Mouse (Mus musculus) liver, embryonic 11.5 days (tissue): Measurements from ENCODE around the gene Srsf5. TPM values are rescaled to one million over a fixed set of nuclear protein-coding genes. Genes with fewer than 3 reads are reported as not detected.

Source experiments
- ATAC-seq: fragments of 200-750 bp; cut with Nextera tagmentation; replicated peaks from 2 replicates; pipeline ENCODE4 v1.8.0; 2017; ENCODE audit warnings: moderate number of reproducible peaks, mild to moderate bottlenecking, moderate TSS enrichment, moderate library complexity; ENCODE audit not compliant: low FRiP score
- DNase-seq: peaks from one replicate; pipeline ENCODE4 v3.0.0-alpha.2; 2017; ENCODE audit warnings: low spot score
- H3K27ac ChIP-seq: fragments of 300-500 bp; sonication (generic); 2 replicates; pipeline ENCODE4 v1.5.1; 2014; ENCODE audit warnings: mild to moderate bottlenecking, low read depth, low read length, control low read depth
- H3K27me3 ChIP-seq: fragments of 300-500 bp; sonication (generic); replicated peaks from 2 replicates; pipeline ENCODE4 v1.6.1; 2014; ENCODE audit warnings: low read length, mixed read lengths; ENCODE audit not compliant: control insufficient read depth, insufficient read depth
- H3K36me3 ChIP-seq: fragments of 300-500 bp; sonication (generic); 2 replicates; pipeline ENCODE4 v1.6.1; 2014; ENCODE audit warnings: mild to moderate bottlenecking, low read length, moderate library complexity, mixed read lengths; ENCODE audit not compliant: control insufficient read depth, insufficient read depth
- H3K4me1 ChIP-seq: fragments of 300-500 bp; sonication (generic); replicated peaks from 2 replicates; pipeline ENCODE4 v1.6.1; 2014; ENCODE audit warnings: low read length, mixed read lengths; ENCODE audit not compliant: control insufficient read depth, insufficient read depth
- H3K4me2 ChIP-seq: fragments of 300-500 bp; sonication (generic); 2 replicates; pipeline ENCODE4 v1.6.1; 2014; ENCODE audit warnings: mild to moderate bottlenecking, control low read depth, moderate library complexity
- H3K4me3 ChIP-seq: fragments of 300-500 bp; sonication (generic); 2 replicates; pipeline ENCODE4 v1.5.1; 2014; ENCODE audit warnings: low read depth, low read length, control low read depth
- H3K9ac ChIP-seq: fragments of 300-500 bp; sonication (generic); 2 replicates; pipeline ENCODE4 v1.6.1; 2014; ENCODE audit warnings: low read depth, low read length, control low read depth
- H3K9me3 ChIP-seq: fragments of 300-500 bp; sonication (generic); 2 replicates; pipeline ENCODE4 v1.6.1; 2016; ENCODE audit warnings: low read length, inconsistent platforms, mixed read lengths; ENCODE audit not compliant: control insufficient read depth
- WGBS: fragments of 180-500 bp; shearing (Covaris S2); extraction: QIAGEN DNeasy Blood & Tissue Kit; methylation state at CpG from one replicate; pipeline ENCODE4 v1.1.7; 2014; 5-methylcytosine and 5-hydroxymethylcytosine counted together
- polyA plus RNA-seq: library from polyadenylated mRNA; unstranded; fragments of >200 nt; fragmentation: Nextera tagmentation; extraction: Ambion mirVana; gene quantifications from 2 replicates; pipeline ENCODE4 v1.2.1, GENCODE M21; 2014

Srsf5 gene
- polyA plus RNA-seq, 1 experiment from 2014 or later, result 423 TPM

GRCm38 (mm10) chr12:80993773-80994172 lies 48.5 kb downstream of the Srsf5 start:
- no peak for ATAC-seq
- 0 out of 2 replicates have a peak, but pooled peaks cover 2% of the 10 kb centered on the region for H3K9me3 ChIP-seq
- DNase-seq, result no peak
- peaks cover 11% of the 10 kb centered on the region for H3K27me3 ChIP-seq
- no peak overlapping the region for H3K9ac ChIP-seq
- no peak overlapping the region for H3K27ac ChIP-seq
- no peaks in the 10 kb centered on the region for H3K4me1 ChIP-seq
- WGBS, result 78% methylated on average over 1 of the region's 1 CpGs
- H3K4me3 ChIP-seq, result no peak overlapping the region
- H3K4me2 ChIP-seq, result no peak overlapping the region
- H3K36me3 ChIP-seq, result no peaks in the 10 kb centered on the region

GRCm38 (mm10) chr12:80995326-80995725 lies 50.0 kb downstream of the Srsf5 start:
- peaks cover 18% of the 10 kb centered on the region for H3K27me3 ChIP-seq
- WGBS, result 50% methylated on average over 4 of the region's 4 CpGs
- ATAC-seq, result no peak

GRCm38 (mm10) chr12:80997652-80998051 lies 52.3 kb downstream of the Srsf5 start:
- DNase-seq, result no peak
- H3K27me3 ChIP-seq, result peaks cover 18% of the 10 kb centered on the region
- H3K4me1 ChIP-seq, result no peaks in the 10 kb centered on the region
- no peaks in the 10 kb centered on the region for H3K36me3 ChIP-seq
- no peak for ATAC-seq
- no peak overlapping the region for H3K9ac ChIP-seq
- H3K27ac ChIP-seq, result no peak overlapping the region
- WGBS, result 71% methylated on average over 4 of the region's 4 CpGs
- H3K4me3 ChIP-seq, result no peak overlapping the region
- no peak overlapping the region for H3K4me2 ChIP-seq
- H3K9me3 ChIP-seq, result 0 out of 2 replicates have a peak, but pooled peaks cover 2% of the 10 kb centered on the region

More at GRCm38 (mm10) chr12:80995326-80995725, 50.0 kb downstream of the Srsf5 start:
- DNase-seq, result no peak
- Histone ChIP-seq H3K9me3 (0 out of 2 replicates have a peak, but pooled peaks cover 2% of the 10 kb centered on the region), H3K27ac (no peak overlapping the region), H3K4me2 (no peak overlapping the region), H3K4me3 (no peak overlapping the region), H3K36me3 (no peaks in the 10 kb centered on the region), H3K9ac (no peak overlapping the region), H3K4me1 (no peaks in the 10 kb centered on the region)

- 11% methylated on average over 33 of the region's 33 CpGs for WGBS
These were observed 53.4 kb downstream of the Srsf5 start for GRCm38 (mm10) chr12:80998528-80999221.

More at GRCm38 (mm10) chr12:80998528-80999221, 53.4 kb downstream of the Srsf5 start:
- H3K9me3 ChIP-seq, result 0 out of 2 replicates have a peak, but pooled peaks cover 2% of the 10 kb centered on the region
- DNase-seq (no peak), ATAC-seq (no peak)
- peak overlapping the region; percentile 52 for H3K4me2 ChIP-seq
- H3K27ac ChIP-seq, result no peak overlapping the region
- no peak overlapping the region for H3K9ac ChIP-seq
- no peaks in the 10 kb centered on the region for H3K36me3 ChIP-seq
- no peaks in the 10 kb centered on the region for H3K4me1 ChIP-seq
- H3K27me3 ChIP-seq, result peaks cover 18% of the 10 kb centered on the region
- peak overlapping the region; percentile 14; the same call in 1 of the 2 replicates for H3K4me3 ChIP-seq

Other genes starting within 250 kb of the Srsf5 start
- gene Ccdc177, start 184.8 kb upstream of the Srsf5 start, polyA plus RNA-seq, result not detected in 2 replicates
- 21.5 and 21.7 TPM in 2 replicates for gene Susd6, start 155.0 kb upstream of the Srsf5 start, polyA plus RNA-seq
- 0.47 and 0.95 TPM in 2 replicates for gene Slc10a1, start 23.2 kb downstream of the Srsf5 start, polyA plus RNA-seq
- 10.9 and 12.7 TPM in 2 replicates for gene Smoc1, start 81.3 kb downstream of the Srsf5 start, polyA plus RNA-seq